Mouse (Mus musculus) myocyte (in vitro differentiated cells): ENCODE data around the gene Tmem208. TPM values are rescaled to one million over a fixed set of nuclear protein-coding genes. Genes with fewer than 3 reads are reported as not detected.
A peak's percentile ranks its signal among the peaks of the same experiment; 100 is the strongest.
"Not testable (repeated sequence)": the region's sequence is repeated elsewhere in the genome, so short reads cannot be mapped to it uniquely, and the experiment has no call there.

Experiments used
- H3K27me3 ChIP-seq: one replicate; pipeline ENCODE4 v1.6.1; 2011; ENCODE audit not compliant: control insufficient read depth, insufficient read depth, insufficient read length
- H3K36me3 ChIP-seq: one replicate; pipeline ENCODE4 v1.6.1; 2011; ENCODE audit not compliant: control insufficient read depth, insufficient read depth
- H3K4me2 ChIP-seq: one replicate; pipeline ENCODE4 v1.6.1; 2011; ENCODE audit warnings: low read depth, control low read depth
- H3K4me3 ChIP-seq: one replicate; pipeline ENCODE4 v1.5.1; 2011; ENCODE audit warnings: mild to moderate bottlenecking, control low read depth, moderate library complexity
- H3K79me2 ChIP-seq: one replicate; pipeline ENCODE4 v1.6.1; 2011; ENCODE audit not compliant: control insufficient read depth, insufficient read depth
- H3ac ChIP-seq: one replicate; pipeline ENCODE4 v1.6.1; 2011; ENCODE audit not compliant: control insufficient read depth, insufficient read length
- CEBPB ChIP-seq: IDR thresholded peaks from 2 replicates; pipeline ENCODE4 v1.6.1; 2011; ENCODE audit warnings: mild to moderate bottlenecking, moderate library complexity; ENCODE audit not compliant: poor library complexity, insufficient read depth, severe bottlenecking
- E2F4 ChIP-seq: IDR thresholded peaks from one replicate; pipeline ENCODE4 v1.6.1; 2011; ENCODE audit warnings: mild to moderate bottlenecking, control low read depth, moderate library complexity; ENCODE audit not compliant: insufficient read depth
- MAX ChIP-seq: IDR thresholded peaks from one replicate; pipeline ENCODE4 v1.6.1; 2011; ENCODE audit warnings: low read depth, mild to moderate bottlenecking, control low read depth
- MYOD1 ChIP-seq, 3 experiments: IDR thresholded peaks; one replicate each; pipeline ENCODE4 v1.6.1; 2011; ENCODE audit warnings: control low read depth in 2 of 3, low read depth in 2 of 3, mild to moderate bottlenecking in 2 of 3, moderate library complexity in 1 of 3; ENCODE audit not compliant: insufficient read length in 2 of 3, control insufficient read depth in 1 of 3
- MYOG ChIP-seq, 3 experiments: IDR thresholded peaks; one replicate each; pipeline ENCODE4 v1.6.1; 2011; ENCODE audit warnings: control low read depth in 2 of 3, low read depth in 2 of 3, mild to moderate bottlenecking in 2 of 3; ENCODE audit not compliant: insufficient read length in 2 of 3, control insufficient read depth in 1 of 3, insufficient read depth in 1 of 3
- POLR2A ChIP-seq: IDR thresholded peaks from one replicate; pipeline ENCODE4 v1.6.1; 2011; ENCODE audit warnings: low read depth, mild to moderate bottlenecking, control low read depth, moderate library complexity; ENCODE audit not compliant: insufficient read length
- POLR2AphosphoS2 ChIP-seq: IDR thresholded peaks from one replicate; pipeline ENCODE4 v1.6.1; 2011; ENCODE audit warnings: low read depth, control low read depth; ENCODE audit not compliant: insufficient read length
- REST ChIP-seq: IDR thresholded peaks from one replicate; pipeline ENCODE4 v1.6.1; 2011; ENCODE audit warnings: mild to moderate bottlenecking, control low read depth, moderate library complexity; ENCODE audit not compliant: insufficient read depth, insufficient read length
- SRF ChIP-seq: IDR thresholded peaks from one replicate; pipeline ENCODE4 v1.6.1; 2011; ENCODE audit warnings: low read depth; ENCODE audit not compliant: control insufficient read depth, insufficient read length
- TCF12 ChIP-seq: IDR thresholded peaks from one replicate; pipeline ENCODE4 v1.6.1; 2011; ENCODE audit warnings: mild to moderate bottlenecking, control low read depth; ENCODE audit not compliant: poor library complexity, insufficient read depth, severe bottlenecking
- TCF3 ChIP-seq: IDR thresholded peaks from one replicate; pipeline ENCODE4 v1.6.1; 2011; ENCODE audit warnings: low read depth, control low read depth; ENCODE audit not compliant: insufficient read length
- USF1 ChIP-seq: IDR thresholded peaks from one replicate; pipeline ENCODE4 v1.6.1; 2011; ENCODE audit warnings: low read depth, mild to moderate bottlenecking, control low read depth, moderate library complexity
- polyA plus RNA-seq: library from polyadenylated mRNA; unstranded; fragments of >200 nt; fragmentation: generic; extraction: Trizol; gene quantifications from one replicate; pipeline ENCODE4 v1.2.1, GENCODE M21; 2012; ENCODE audit warnings: missing spikeins

Tmem208 gene
- polyA plus RNA-seq, 1 experiment, result 109 TPM

DNA sequence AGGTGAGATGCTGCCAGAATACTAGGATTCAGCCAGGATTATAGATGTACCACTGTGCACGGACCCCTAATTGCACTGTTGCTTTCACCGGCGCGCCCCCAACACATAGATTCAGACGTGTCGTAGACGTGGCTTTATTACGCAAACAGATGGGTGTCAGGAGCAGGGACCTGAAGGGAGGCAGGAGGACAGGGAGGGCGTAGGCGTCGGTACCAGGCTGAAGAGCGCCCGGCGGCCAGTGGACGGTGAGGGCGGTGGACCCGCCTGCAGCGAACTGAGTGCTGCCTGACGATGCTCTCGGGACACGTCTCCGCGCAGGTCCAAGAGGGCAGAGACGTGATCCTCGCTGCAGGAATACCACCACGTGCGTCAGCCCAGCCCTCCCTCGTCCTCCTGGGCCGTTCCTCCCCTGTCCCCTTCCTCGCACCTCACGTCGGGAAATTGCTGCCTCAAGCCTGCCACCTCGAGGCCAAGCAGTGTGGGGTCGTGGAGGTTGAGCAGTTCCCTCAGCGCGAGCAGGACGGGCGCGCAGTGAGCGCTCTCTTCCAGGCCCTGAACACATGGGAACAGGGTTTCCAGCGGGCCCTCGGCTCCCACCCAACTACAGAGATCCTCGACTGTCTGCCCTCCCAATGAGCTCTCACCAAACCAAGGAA, 36.2 kb upstream of the Tmem208 start, which contains the start of gene 4931428F04Rik:
TSS of gene 4931428F04Rik (minus strand) at position 60 of the 656 bp plus-strand sequence.
- Histone ChIP-seq H3ac (peak within 1 kb of the TSS; percentile 2), H3K4me3 (peak within 1 kb of the TSS; percentile 35), H3K4me2 (peak within 1 kb of the TSS; percentile 93), H3K36me3 (no peaks in the 10 kb centered on the region), H3K27me3 (no peaks in the 10 kb centered on the region), H3K79me2 (peaks cover 23% of the 10 kb centered on the region)
- TF ChIP-seq TCF3 (no peak), POLR2AphosphoS2 (peak; percentile 65), REST (peak; percentile 63)

- Histone ChIP-seq H3K36me3 (no peaks in the 10 kb centered on the region), H3K27me3 (no peaks in the 10 kb centered on the region), H3ac (no peak overlapping the region), H3K79me2 (peaks cover 23% of the 10 kb centered on the region), H3K4me2 (peak overlapping the region; percentile 93), H3K4me3 (peak overlapping the region; percentile 35)
- TF ChIP-seq TCF12 (no peak), REST (peak; percentile 95)
Measured at GRCm38 (mm10) chr8:105290554-105291314, 35.4 kb upstream of the Tmem208 start.

GRCm38 (mm10) chr8:105291364-105291763, 34.8 kb upstream of the Tmem208 start:
- peaks cover 18% of the 10 kb centered on the region for H3K79me2 ChIP-seq
- H3ac ChIP-seq, H3K27me3 ChIP-seq, H3K4me2 ChIP-seq, H3K4me3 ChIP-seq, H3K36me3 ChIP-seq: not testable (repeated sequence)

- not testable (repeated sequence) for H3K27me3 ChIP-seq, H3K36me3 ChIP-seq, H3ac ChIP-seq, H3K4me3 ChIP-seq, H3K4me2 ChIP-seq
- H3K79me2 ChIP-seq, result peaks cover 14% of the 10 kb centered on the region
Measured at GRCm38 (mm10) chr8:105291802-105292201, 34.4 kb upstream of the Tmem208 start.

GRCm38 (mm10) chr8:105292471-105292870, 33.7 kb upstream of the Tmem208 start:
- Histone ChIP-seq H3K79me2 (peaks cover 16% of the 10 kb centered on the region), H3ac (no peak overlapping the region), H3K36me3 (no peaks in the 10 kb centered on the region), H3K4me3 (no peak overlapping the region), H3K4me2 (peak overlapping the region; percentile 21), H3K27me3 (no peaks in the 10 kb centered on the region)
- no peak for TF ChIP-seq REST
- TF ChIP-seq MYOG (IDR thresholded peaks at IDR 0.05; ENCODE audit: control insufficient read depth in 1 of 3, insufficient read depth in 1 of 3, insufficient read length in 2 of 3, low read depth in 2 of 3), result no peak
- TF ChIP-seq SRF, result no peak
- TF ChIP-seq TCF3, result no peak
- no peak for TF ChIP-seq TCF12
- TF ChIP-seq MAX, result no peak
- no peak for TF ChIP-seq POLR2A
- no peak for TF ChIP-seq USF1
- TF ChIP-seq MYOD1 (IDR thresholded peaks at IDR 0.05; ENCODE audit: control insufficient read depth in 1 of 3, insufficient read length in 2 of 3, low read depth in 2 of 3), result no peak
- TF ChIP-seq POLR2AphosphoS2, result no peak
- TF ChIP-seq CEBPB, result no peak
- no peak for TF ChIP-seq E2F4

DNA sequence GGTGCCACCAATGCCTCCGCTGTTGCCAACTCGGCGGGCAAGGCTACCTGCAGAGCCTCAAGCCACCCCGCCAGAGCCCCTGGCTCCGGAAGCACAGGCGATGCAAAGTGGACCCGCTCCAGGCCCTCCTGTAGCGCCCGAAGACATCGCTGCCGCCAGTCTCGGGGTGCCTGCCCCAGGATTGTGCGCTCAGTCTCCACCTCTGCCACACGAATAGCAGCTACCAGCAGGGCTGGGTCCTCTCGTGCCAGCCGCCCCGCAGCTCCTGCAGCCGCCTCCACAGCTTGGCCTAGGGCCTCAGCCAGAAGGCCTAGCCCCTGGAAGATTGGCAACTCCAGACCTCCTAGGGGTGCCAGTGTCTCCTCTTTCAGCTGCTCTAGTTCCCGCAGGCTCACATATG, 32.7 kb upstream of the Tmem208 start:
- peak overlapping the region; percentile 95 for H3K4me2 ChIP-seq
- peaks cover 13% of the 10 kb centered on the region for H3K79me2 ChIP-seq
- no peak overlapping the region for H3K4me3 ChIP-seq
- no peaks in the 10 kb centered on the region for H3K36me3 ChIP-seq
- no peaks in the 10 kb centered on the region for H3K27me3 ChIP-seq
- H3ac ChIP-seq, result no peak overlapping the region
- TF ChIP-seq POLR2A (no peak), TCF3 (no peak)
